Mouse (Mus musculus) urinary bladder, postnatal 10 days (tissue): ENCODE results near the gene Bst1.

ENCODE experiments used
- DNase-seq: peaks from one replicate; pipeline ENCODE4 v3.0.0; 2022; ENCODE audit warnings: low spot score

Gene Bst1

GRCm38 (mm10) chr5:43818695-43819094 lies at the start of gene Bst1:
TSS of gene Bst1 (plus strand) at chr5:43818885.
- no peak for DNase-seq

GRCm38 (mm10) chr5:43770618-43771354 lies 47.9 kb upstream of the Bst1 start:
- no peak for DNase-seq

DNA sequence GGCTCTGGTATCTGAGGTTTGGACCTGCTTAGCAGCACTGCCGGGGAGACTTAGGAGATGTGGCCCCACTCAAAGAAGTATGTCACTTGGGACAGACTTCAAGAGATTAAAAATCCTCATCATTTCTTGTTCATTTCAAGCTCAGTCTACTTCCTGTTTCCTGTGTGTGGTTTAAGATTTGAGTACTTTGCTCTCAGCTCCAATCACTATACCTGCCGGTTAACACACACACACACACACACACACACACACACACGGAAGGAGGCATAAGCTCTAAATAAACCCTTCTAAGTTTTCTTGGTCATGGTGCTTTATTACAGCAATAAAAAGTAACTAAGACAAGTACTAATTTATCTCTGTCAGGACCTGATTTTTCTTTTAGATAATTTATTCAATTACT lies 47.1 kb upstream of the Bst1 start:
- no peak for DNase-seq

DNA sequence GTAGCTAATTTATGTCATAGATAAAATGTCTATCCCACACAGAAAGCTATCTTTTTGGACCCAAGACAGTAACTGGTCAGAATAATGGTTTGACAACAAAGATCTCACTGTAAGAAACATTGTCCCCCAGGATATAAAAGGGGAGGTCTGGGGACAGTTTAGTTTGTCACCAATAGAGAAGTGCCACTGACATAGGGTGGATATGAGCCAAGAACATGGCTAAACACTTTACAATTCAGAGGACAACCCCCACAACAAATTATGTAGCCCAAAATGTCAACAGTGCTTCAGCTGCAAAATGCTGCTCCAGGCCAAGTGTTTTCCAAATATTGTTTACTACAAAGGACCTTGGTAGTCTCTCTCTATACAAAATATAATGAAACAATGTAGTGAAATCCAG lies 42.3 kb upstream of the Bst1 start:
- no peak for DNase-seq

DNA sequence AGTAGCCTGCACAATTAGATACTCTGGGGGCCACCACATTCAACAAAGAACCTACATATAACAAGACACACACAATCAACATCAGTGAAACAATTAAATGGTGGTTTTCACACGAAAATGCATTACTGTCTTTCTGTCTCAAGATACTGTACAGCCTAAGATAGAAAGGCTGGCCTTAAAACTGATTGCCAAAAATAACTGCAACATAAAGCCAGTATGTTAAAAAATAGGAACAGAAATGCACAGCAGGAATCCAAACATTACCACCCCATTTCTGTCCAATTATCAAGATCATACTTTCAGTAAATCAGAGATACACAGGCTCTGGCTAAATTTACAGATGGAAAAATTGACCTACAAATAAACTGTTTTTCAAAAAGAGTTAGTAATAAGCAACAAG lies 41.7 kb upstream of the Bst1 start:
- no peak for DNase-seq

GRCm38 (mm10) chr5:43778583-43778982 lies 40.1 kb upstream of the Bst1 start:
- no peak for DNase-seq

GRCm38 (mm10) chr5:43781423-43781976 lies 37.2 kb upstream of the Bst1 start:
- DNase-seq, result no peak

- DNase-seq, result peak; percentile 27
These were observed 36.4 kb upstream of the Bst1 start for GRCm38 (mm10) chr5:43781977-43782930.

GRCm38 (mm10) chr5:43783996-43784395 lies 34.7 kb upstream of the Bst1 start:
- no peak for DNase-seq

DNA sequence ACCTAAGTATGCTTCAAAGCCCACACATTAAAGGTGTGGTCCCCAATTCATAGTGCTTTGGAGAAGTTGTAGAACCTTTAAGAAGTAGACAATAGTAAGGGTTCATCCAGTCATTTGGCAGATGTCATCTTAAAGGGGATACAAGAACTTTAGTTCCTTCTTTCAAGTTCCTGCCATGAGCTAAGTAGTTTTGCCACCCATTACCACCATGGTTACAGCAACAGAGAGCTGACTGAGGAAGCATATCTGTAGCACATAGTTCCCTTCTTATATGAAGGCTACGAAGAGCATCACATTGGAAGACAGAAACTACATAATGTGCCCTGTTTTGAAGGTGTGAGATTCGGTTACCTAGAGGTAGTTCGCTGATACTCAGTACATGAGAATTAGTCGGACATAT lies 32.1 kb upstream of the Bst1 start:
- no peak for DNase-seq

DNA sequence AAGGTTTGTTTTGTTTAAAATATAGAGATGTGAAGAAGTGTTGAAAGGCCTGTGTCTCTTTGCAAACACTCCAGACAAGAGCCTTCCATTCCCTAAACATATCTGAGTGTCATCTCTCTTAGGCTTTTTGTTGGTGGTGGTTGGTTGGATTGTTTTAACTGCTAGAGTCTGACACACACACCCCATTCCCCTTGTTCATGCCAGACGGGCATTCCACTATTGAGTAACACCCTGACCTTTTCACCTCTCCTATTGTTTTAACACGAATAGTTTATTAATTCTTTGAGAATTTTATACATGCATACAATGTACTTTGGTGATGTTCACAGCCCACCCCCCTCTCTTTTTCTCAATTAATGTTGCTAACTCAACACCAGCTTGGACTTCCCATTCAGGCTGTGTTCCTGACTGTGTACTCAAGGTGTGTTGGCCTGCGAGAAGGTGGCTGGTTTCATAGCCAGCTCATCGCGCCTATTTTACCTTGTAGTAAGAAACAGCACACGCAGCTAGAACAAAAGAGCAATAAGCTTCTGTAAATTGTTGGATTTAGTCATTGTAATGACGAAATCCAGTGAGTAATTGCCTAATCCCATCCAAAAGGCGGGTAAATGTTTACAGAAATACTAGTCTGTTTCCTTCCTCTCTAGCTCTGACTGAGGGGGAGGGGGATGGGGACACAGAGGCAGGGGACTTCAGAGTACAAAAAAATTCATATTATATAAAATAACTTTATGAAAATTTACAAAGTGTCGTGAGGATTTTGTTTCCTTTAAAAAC lies 30.5 kb upstream of the Bst1 start:
- DNase-seq, result no peak

- DNase-seq, result no peak
These were observed 26.3 kb upstream of the Bst1 start for GRCm38 (mm10) chr5:43792354-43792753.

DNA sequence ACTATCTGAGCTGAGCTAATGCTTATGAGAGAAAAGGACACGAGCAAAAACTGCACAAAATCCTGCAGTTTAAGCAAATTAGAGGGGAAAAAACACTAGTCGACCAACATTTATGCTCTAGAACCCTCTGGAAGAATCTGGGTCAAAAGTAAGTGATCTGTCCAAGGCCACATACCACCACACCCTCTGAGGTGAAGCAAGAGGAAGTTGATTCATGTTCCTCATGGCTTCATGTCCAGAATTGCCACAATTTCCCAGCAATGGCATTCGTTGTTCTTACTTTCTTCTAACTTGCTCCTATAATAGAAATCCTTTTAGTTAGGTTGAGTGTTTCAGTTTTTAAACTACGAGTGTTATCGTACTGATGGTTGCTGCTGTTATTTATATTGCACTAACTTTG lies 19.2 kb upstream of the Bst1 start:
- no peak for DNase-seq

GRCm38 (mm10) chr5:43800700-43801099 lies 18.0 kb upstream of the Bst1 start:
- DNase-seq, result no peak

DNA sequence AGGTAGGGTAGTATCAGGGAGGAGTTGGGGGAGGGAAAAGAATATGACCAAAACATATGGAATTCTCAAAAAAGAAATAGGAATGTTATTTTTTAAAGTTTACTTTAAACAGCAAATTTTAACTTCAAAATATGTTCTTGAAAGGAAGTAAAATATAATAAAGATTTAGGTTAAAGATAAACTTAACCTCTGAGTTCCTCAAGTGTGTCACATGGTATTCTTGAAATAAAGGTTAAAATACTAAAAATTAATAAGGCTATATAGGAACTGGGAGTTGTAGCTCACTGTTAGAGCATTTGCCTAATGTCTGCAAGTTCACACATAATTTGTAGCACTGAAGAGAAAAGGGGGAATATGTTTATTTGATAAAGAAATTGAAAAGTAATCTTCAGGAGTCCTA lies 17.4 kb upstream of the Bst1 start:
- DNase-seq, result no peak

GRCm38 (mm10) chr5:43801798-43802197 lies 16.9 kb upstream of the Bst1 start:
- DNase-seq, result no peak

GRCm38 (mm10) chr5:43805401-43805800 lies 13.3 kb upstream of the Bst1 start:
- DNase-seq, result no peak

GRCm38 (mm10) chr5:43806340-43806739 lies 12.3 kb upstream of the Bst1 start:
- no peak for DNase-seq

DNA sequence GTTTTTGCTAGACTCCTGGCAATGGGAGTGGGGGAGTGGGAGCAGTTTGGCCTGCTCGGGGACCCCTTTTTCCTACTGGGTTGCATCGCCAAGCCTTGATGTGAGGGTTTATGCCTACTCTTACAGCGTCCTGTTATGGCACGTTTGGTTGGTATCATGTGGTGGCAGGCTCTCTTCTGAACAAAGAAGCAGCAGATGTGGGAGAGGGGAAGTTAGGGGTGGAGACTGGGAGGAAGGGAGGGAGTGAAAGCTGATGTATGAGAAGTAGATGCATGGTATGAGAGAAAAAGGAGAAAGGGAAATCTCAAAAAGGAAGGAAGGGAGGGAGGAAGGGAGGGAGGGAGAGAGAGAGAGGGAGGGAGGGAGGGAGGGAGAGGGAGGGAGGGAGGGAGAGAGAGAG lies 11.8 kb upstream of the Bst1 start:
- no peak for DNase-seq

DNA sequence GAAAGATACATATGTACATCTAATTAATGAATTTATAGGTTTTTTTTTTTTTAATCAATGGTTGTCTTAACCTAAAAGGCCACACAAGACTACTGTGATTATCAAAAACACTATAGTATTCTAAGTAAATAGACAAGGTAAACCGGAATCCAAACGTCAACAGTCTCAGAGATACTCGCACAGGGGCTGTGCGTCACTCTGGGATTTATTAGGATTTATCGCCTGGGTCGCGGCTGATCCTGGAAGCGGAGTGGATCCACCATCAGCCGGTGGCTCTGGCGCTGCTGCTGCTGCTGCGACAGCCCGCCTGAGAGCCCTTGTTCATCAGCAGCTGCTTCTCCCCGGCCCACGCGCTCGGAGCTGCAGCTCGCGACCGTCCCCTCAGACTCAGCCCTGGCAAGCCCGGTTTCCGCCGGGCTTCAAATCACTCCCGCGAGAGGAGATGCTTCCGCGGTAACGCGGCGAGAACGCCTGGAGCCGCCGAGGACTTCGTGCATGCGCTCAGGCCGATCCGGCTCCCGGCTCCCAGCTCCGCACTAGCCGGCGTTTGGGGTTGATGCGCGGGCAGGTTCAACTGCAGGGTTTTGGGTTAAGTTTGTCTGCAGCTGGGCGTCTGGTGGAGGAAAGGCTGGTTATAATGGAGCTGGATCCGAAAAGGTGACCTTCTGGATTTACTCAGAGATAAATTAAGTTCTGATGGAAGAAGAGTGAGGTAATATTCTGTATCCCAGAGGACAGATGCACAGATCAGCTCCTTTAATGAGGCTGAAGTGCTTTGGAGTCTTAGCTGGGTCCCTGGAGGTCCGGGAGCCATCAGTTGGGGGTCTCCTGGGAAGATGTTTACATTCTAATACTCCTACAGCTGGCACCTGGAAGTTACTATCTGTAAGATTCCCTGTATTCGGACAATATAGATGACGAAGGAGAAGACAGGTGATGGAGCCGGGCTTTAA lies 10.7 kb upstream of the Bst1 start:
- peak; percentile 46 for DNase-seq
